Mouse (Mus musculus) midbrain, embryonic 14.5 days (tissue): Measurements from ENCODE around the gene Krtap2-4. TPM values are rescaled to one million over a fixed set of nuclear protein-coding genes. Genes with fewer than 3 reads are reported as not detected.
"Not testable (repeated sequence)": the region's sequence is repeated elsewhere in the genome, so short reads cannot be mapped to it uniquely, and the experiment has no call there.

Experiments
- ATAC-seq: fragments of 200-750 bp; cut with Nextera tagmentation; 2 replicates; pipeline ENCODE4 v1.8.0; 2017; ENCODE audit warnings: moderate number of reproducible peaks, moderate library complexity; ENCODE audit not compliant: low FRiP score, low TSS enrichment
- DNase-seq: peaks from one replicate; pipeline ENCODE4 v3.0.0-alpha.2; 2015
- H3K27ac ChIP-seq: fragments of 300-500 bp; sonication (generic); replicated peaks from 2 replicates; pipeline ENCODE4 v1.5.1; 2014; ENCODE audit warnings: mild to moderate bottlenecking, low read depth, low read length, moderate library complexity
- H3K27me3 ChIP-seq: fragments of 300-500 bp; sonication (generic); 2 replicates; pipeline ENCODE4 v1.6.1; 2014; ENCODE audit warnings: low read length, control low read depth, mixed read lengths; ENCODE audit not compliant: control insufficient read depth, insufficient read depth
- H3K36me3 ChIP-seq: fragments of 300-500 bp; sonication (generic); 2 replicates; pipeline ENCODE4 v1.6.1; 2014; ENCODE audit warnings: low read length, control low read depth; ENCODE audit not compliant: control insufficient read depth, insufficient read depth
- H3K4me1 ChIP-seq: fragments of 300-500 bp; sonication (generic); 2 replicates; pipeline ENCODE4 v1.6.1; 2014; ENCODE audit warnings: mild to moderate bottlenecking, antibody characterized with exemption, low read length, control low read depth; ENCODE audit not compliant: control insufficient read depth, insufficient read depth
- H3K4me2 ChIP-seq: fragments of 300-500 bp; sonication (generic); 2 replicates; pipeline ENCODE4 v1.6.1; 2014; ENCODE audit warnings: mild to moderate bottlenecking, low read length, moderate library complexity
- H3K4me3 ChIP-seq: fragments of 300-500 bp; sonication (generic); replicated peaks from 2 replicates; pipeline ENCODE4 v1.5.1; 2014; ENCODE audit warnings: low read depth, low read length
- H3K9ac ChIP-seq: fragments of 300-500 bp; sonication (generic); replicated peaks from 2 replicates; pipeline ENCODE4 v1.6.1; 2014; ENCODE audit warnings: mild to moderate bottlenecking, low read length, moderate library complexity
- H3K9me3 ChIP-seq: fragments of 300-500 bp; sonication (generic); 2 replicates; pipeline ENCODE4 v1.6.1; 2016; ENCODE audit warnings: low read length, control low read depth, mixed read lengths; ENCODE audit not compliant: control insufficient read depth
- WGBS: fragments of 180-500 bp; shearing (Covaris S2); extraction: QIAGEN DNeasy Blood & Tissue Kit; methylation state at CpG from one replicate; pipeline ENCODE4 v1.1.7; 2014; 5-methylcytosine and 5-hydroxymethylcytosine counted together
- polyA plus RNA-seq: library from polyadenylated mRNA; unstranded; fragments of >200 nt; fragmentation: Nextera tagmentation; extraction: Ambion mirVana; gene quantifications from 2 replicates; pipeline ENCODE4 v1.2.1, GENCODE M21; 2014

Krtap2-4 gene
- polyA plus RNA-seq, 1 experiment from 2014 or later = not detected

GRCm38 (mm10) chr11:99640926-99641325 is 26.3 kb upstream of the Krtap2-4 start:
- DNase-seq (no peak), ATAC-seq (no peak)
- H3K9me3 ChIP-seq = no peaks in the 10 kb centered on the region
- no peak overlapping the region for H3K4me2 ChIP-seq
- H3K27ac ChIP-seq = no peak overlapping the region
- WGBS = 45% methylated on average over 1 of the region's 1 CpGs
- H3K36me3 ChIP-seq = no peaks in the 10 kb centered on the region
- no peak overlapping the region for H3K4me3 ChIP-seq
- H3K4me1 ChIP-seq = no peaks in the 10 kb centered on the region
- H3K9ac ChIP-seq = no peak overlapping the region
- H3K27me3 ChIP-seq = no peaks in the 10 kb centered on the region

GRCm38 (mm10) chr11:99637086-99637485 is 22.4 kb upstream of the Krtap2-4 start:
- WGBS = 67% methylated on average over 1 of the region's 1 CpGs
- Histone ChIP-seq H3K36me3 (no peaks in the 10 kb centered on the region), H3K4me3 (no peak overlapping the region), H3K4me2 (no peak overlapping the region), H3K27ac (no peak overlapping the region), H3K27me3 (no peaks in the 10 kb centered on the region), H3K4me1 (no peaks in the 10 kb centered on the region), H3K9me3 (no peaks in the 10 kb centered on the region), H3K9ac (no peak overlapping the region)
- no peak for ATAC-seq
- no peak for DNase-seq

- Histone ChIP-seq H3K36me3 (no peaks in the 10 kb centered on the region), H3K27me3 (no peaks in the 10 kb centered on the region), H3K4me1 (no peaks in the 10 kb centered on the region), H3K27ac (no peak within 1 kb of the TSS), H3K4me2 (no peak within 1 kb of the TSS), H3K9me3 (no peaks in the 10 kb centered on the region), H3K9ac (no peak within 1 kb of the TSS), H3K4me3 (no peak within 1 kb of the TSS)
- DNase-seq = no peak
- WGBS = 33% methylated on average over 8 of the region's 8 CpGs
- no peak for ATAC-seq
These were observed 20.0 kb upstream of the Krtap2-4 start, which contains the start of gene Krtap4-2 for GRCm38 (mm10) chr11:99634653-99635134. TSS of gene Krtap4-2 (minus strand) at chr11:99635084.

- Histone ChIP-seq H3K27ac (no peak overlapping the region), H3K4me1 (no peaks in the 10 kb centered on the region), H3K36me3 (no peaks in the 10 kb centered on the region), H3K4me3 (no peak overlapping the region), H3K27me3 (no peaks in the 10 kb centered on the region), H3K9me3 (no peaks in the 10 kb centered on the region), H3K4me2 (no peak overlapping the region), H3K9ac (no peak overlapping the region)
- DNase-seq = no peak
- no peak for ATAC-seq
- 86% methylated on average over 2 of the region's 2 CpGs for WGBS
These were observed 18.6 kb upstream of the Krtap2-4 start for GRCm38 (mm10) chr11:99633293-99633692.

- DNase-seq = no peak
- H3K27ac ChIP-seq = no peak overlapping the region
- 84% methylated on average over 3 of the region's 3 CpGs for WGBS
- no peak overlapping the region for H3K4me3 ChIP-seq
- H3K36me3 ChIP-seq = no peaks in the 10 kb centered on the region
- no peaks in the 10 kb centered on the region for H3K27me3 ChIP-seq
- H3K9ac ChIP-seq = no peak overlapping the region
- H3K4me1 ChIP-seq = no peaks in the 10 kb centered on the region
- H3K4me2 ChIP-seq = no peak overlapping the region
- no peaks in the 10 kb centered on the region for H3K9me3 ChIP-seq
- ATAC-seq = no peak
These were observed 16.2 kb upstream of the Krtap2-4 start for GRCm38 (mm10) chr11:99630890-99631289.

- no peak within 1 kb of the TSS for H3K4me2 ChIP-seq
- H3K4me3 ChIP-seq = no peak within 1 kb of the TSS
- no peak for DNase-seq
- no peak for ATAC-seq
- no peaks in the 10 kb centered on the region for H3K36me3 ChIP-seq
- H3K4me1 ChIP-seq = no peaks in the 10 kb centered on the region
- no peak within 1 kb of the TSS for H3K9ac ChIP-seq
- H3K27me3 ChIP-seq = no peaks in the 10 kb centered on the region
- H3K27ac ChIP-seq = no peak within 1 kb of the TSS
- H3K9me3 ChIP-seq = no peaks in the 10 kb centered on the region
- 85% methylated on average over 4 of the region's 4 CpGs for WGBS
These were observed 13.5 kb upstream of the Krtap2-4 start, which contains the start of gene Krtap4-1 for GRCm38 (mm10) chr11:99628138-99628537. TSS of gene Krtap4-1 (minus strand) at chr11:99628238.

- WGBS = 90% methylated on average over 2 of the region's 2 CpGs
- no peaks in the 10 kb centered on the region for H3K27me3 ChIP-seq
- no peaks in the 10 kb centered on the region for H3K4me1 ChIP-seq
- H3K4me3 ChIP-seq = no peak within 1 kb of the TSS
- H3K9me3 ChIP-seq = no peaks in the 10 kb centered on the region
- DNase-seq (no peak), ATAC-seq (no peak)
- H3K27ac ChIP-seq = no peak within 1 kb of the TSS
- no peaks in the 10 kb centered on the region for H3K36me3 ChIP-seq
- no peak within 1 kb of the TSS for H3K9ac ChIP-seq
- no peak within 1 kb of the TSS for H3K4me2 ChIP-seq
These were observed 5.7 kb upstream of the Krtap2-4 start, which contains the start of gene Gm11562 for GRCm38 (mm10) chr11:99620335-99620734. TSS of gene Gm11562 (minus strand) at chr11:99620435.

GRCm38 (mm10) chr11:99610089-99610488 is 4.6 kb downstream of the Krtap2-4 start, which contains the start of gene Gm11937:
TSS of gene Gm11937 (minus strand) at chr11:99610189.
- H3K4me1 ChIP-seq, DNase-seq, H3K9me3 ChIP-seq, H3K9ac ChIP-seq, H3K36me3 ChIP-seq, ATAC-seq, H3K27ac ChIP-seq, H3K4me2 ChIP-seq, H3K27me3 ChIP-seq, H3K4me3 ChIP-seq: not testable (repeated sequence)
- WGBS = 95% methylated on average over 1 of the region's 2 CpGs

GRCm38 (mm10) chr11:99609126-99609525 is 5.5 kb downstream of the Krtap2-4 start:
- ATAC-seq = no peak
- Histone ChIP-seq H3K4me1 (no peaks in the 10 kb centered on the region), H3K27ac (no peak overlapping the region), H3K36me3 (no peaks in the 10 kb centered on the region), H3K4me2 (no peak overlapping the region), H3K9me3 (no peaks in the 10 kb centered on the region), H3K27me3 (no peaks in the 10 kb centered on the region), H3K4me3 (no peak overlapping the region), H3K9ac (no peak overlapping the region)
- DNase-seq = no peak
- WGBS = 62% methylated on average over 1 of the region's 1 CpGs
